Mouse (Mus musculus): ENCODE data around the gene Ccdc115.

Ccdc115 gene

DNA sequence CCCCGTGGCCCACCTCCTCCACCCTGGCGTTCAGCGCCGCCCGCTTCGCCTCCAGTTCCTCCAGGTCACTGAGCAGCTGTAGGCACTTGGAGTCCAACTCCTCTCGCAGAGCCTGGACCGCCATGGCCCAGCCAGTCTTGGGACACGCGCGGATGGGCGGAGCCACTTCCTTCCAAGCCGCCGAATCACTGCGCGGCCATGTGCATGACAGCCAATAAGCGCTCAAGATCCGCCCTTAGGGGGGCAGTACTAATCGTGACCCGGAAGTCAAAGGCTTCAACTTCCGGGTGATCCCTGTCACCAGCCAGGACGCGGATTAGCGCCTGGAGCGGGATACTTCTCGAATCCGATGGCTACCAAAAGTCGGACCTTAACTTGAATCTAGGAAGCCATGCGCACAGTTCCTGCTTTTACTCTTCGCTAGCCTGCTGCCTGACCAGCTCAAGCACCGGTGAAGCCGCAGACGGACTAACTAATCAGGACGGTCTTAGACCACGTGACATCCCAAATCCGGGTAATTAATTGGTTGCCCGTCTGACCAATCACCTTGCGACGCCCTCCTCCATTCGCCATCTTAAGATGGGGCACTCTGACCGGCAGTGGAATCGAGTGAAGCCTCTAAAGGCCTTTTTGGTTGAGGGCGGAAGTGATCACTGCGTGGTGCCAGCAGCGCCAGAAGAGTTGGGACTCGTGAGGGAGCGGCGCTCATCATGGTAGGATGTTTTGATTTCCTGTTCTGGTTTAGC lies at the start of gene Ccdc115, which contains the start of gene Imp4:
Gene Ccdc115 (minus strand): TSS at position 458 of the 746 bp plus-strand sequence.
Gene Imp4 (plus strand): TSS at position 637 of the 746 bp plus-strand sequence.
- in situ Hi-C loops (cut with MboI, MseI): loop anchor here (5.0 to 10.0 kb wide), 4 partner anchors 33 to 545 kb away; partner anchors contain the start of genes Fam168b (in 1 of the 2) and Plekhb2 (in 1 of the 2)

DNA sequence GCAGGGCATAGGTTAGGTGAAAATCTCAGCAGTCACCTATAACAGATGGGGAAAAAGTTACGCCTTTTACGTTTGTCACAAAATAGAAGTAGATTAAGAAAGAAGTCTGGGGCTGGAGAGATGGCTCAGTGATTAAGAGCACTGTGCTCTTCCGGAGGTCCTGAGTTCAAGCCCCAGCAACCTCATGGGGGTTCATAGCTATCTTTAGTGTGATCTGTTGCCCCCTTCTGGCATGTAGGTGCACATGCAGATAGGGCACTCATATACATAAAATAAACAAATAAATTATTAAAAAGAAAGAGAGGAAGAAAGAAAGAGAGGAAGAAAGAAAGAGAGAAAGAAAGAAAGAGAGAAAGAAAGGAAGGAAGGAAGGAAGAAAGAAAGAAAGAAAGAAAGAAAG lies 47.9 kb upstream of the Ccdc115 start:
- in situ Hi-C loops (cut with MboI, MseI): loop anchor here (5.0 kb wide), 2 partner anchors 55 to 265 kb away; no protein-coding TSS in a partner anchor

DNA sequence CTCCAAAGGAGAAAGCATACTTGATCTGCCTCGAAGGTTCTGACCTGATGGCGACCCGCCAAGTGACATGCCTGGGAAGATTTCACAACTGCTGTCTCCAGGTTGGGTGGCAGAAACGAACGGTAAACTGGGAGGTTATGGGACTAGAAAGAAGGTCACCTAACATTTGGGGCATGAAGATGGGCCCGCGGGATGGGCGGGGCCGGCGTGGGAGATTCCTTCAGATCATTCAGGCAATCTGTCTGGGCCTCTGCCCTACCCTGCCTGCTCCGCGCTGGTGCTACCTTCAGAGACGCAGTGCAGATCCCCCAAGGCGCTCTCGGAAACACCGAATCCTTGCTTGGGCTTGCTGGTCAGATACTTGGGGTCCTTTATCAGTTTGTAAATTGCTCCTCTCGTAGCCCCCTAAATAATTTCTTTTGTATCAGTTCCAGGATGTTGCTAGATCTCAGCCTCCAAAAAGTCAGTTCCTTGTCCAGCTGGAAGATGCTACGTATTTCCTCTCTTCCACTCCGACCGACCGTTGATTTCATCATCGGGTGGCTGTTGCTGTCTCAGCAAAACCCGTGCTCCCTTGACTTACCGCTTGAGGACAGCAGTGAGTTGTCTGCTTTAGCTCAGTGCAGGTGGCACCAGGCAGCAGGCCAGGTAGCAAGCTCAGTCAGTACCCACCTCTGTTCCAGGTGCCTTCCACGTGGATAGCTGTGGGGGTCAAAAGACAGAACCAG lies 46.2 kb upstream of the Ccdc115 start:
- in situ Hi-C loops (cut with MboI, MseI): loop anchor here (5.0 kb wide), 2 partner anchors 53 to 263 kb away; no protein-coding TSS in a partner anchor

DNA sequence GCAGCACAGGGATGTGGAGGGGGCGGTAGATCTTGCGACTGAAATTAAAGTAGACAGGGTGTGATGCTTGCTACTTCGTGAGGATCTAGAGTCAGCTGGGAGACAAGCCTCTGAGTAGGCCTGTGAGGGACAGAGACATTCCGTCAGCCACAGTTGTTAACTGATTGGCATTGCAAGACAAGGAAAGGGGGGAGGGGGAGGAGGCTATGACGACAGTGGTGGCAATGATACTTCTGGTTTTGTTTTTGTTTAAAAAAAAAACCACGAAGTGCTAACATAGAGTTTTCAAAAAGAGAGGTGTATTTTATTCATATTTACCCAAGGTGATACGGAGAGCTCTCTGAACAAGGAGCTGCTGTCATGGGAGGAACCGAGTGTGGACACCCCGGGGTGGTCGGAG lies 45.0 kb upstream of the Ccdc115 start:
- in situ Hi-C loops (cut with MboI, MseI): no loop called here

DNA sequence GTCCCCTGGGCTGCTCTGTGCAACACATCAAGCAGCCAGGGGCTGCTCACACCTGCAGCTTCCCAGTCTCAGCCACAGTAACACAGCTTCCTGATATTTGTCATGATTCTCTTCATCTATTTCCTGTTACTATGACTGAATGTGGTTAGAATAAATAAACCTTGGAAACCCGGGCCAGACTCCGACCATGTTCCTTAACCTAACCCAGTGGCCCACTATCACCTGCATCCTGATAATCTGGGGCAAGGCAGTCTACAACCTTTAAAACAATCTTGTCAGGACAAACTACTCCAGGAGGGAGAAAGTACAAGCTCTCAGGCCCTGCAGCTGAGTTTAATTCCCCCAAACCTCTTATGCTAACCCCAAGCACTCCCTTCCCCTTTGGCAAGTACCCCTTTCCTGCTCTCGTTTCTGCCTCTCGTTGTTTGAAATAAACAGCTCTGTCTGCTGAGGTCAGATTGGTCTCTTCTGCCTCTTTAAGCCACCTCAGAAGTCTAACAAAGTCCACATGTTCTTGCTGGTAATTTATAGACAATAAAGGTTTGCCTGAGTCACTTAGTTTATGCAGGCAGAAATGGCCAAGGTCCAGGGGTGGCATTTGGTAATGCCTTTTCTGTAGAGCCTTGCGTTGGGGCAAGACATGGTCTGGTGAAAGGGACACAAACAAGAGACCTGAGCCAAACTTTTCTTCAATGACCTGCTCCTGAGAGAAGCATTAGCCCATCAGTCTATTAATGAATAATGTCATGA lies 42.6 kb upstream of the Ccdc115 start:
- in situ Hi-C loops (cut with MboI, MseI): no loop called here

DNA sequence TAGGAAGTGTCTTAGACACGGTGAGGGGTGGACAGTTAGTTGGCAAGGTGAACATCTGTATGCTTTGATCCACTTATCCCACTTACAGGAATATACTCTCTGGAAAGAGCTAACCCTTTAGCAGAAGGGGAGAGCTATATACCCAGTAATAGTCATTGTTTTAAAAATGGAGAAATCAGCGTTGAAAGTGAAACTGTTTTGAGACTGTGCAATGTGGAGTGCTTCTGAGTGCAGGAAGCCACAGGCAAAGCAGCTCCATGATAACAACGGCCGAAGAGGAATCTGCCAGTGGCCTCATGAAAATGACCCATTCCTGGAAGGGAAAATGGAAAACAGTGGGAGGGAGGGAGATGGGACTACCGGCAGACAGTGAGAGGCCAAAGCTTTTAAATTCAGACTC lies 41.3 kb upstream of the Ccdc115 start:
- in situ Hi-C loops (cut with MboI, MseI): no loop called here

DNA sequence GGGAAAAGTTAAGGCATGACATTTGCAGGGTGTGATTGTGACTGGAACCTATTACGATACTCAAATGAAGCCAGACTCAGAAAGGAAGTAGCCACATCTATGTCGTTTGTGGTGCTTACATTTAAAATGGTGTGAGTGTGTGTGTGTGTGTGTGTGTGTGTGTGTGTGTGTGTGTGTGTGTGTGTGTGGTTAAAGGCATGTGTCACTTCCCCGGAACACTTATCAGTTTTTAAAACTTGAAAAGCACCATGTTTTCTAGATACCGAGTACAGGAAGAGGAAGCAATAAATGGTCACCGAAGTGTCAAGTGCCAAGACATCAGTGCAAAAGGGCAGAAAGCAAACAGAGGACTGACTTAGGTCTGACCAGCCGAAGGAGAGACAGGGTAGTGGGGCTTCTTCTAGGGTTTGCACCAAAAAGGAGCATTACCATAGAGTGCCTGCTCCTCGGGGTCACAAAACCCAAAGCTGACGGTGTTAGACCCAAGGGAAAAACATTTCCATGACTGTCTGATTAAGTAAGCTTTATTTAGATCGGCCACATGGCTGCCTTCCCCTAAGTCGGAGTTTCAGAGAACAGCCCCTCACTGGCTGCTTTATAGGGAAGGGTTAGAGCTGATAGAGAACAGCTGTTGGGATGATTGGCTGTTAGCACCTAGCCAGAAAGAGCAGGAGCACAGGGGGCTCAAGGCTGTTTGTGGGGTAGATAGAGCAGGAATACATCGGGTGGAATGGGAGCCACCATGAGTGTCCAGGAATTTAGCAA lies 39.6 kb upstream of the Ccdc115 start:
- in situ Hi-C loops (cut with MboI, MseI): loop anchor here in 1 of 2 experiments (10.0 kb wide), 1 partner anchor 474 kb away; no protein-coding TSS in a partner anchor

DNA sequence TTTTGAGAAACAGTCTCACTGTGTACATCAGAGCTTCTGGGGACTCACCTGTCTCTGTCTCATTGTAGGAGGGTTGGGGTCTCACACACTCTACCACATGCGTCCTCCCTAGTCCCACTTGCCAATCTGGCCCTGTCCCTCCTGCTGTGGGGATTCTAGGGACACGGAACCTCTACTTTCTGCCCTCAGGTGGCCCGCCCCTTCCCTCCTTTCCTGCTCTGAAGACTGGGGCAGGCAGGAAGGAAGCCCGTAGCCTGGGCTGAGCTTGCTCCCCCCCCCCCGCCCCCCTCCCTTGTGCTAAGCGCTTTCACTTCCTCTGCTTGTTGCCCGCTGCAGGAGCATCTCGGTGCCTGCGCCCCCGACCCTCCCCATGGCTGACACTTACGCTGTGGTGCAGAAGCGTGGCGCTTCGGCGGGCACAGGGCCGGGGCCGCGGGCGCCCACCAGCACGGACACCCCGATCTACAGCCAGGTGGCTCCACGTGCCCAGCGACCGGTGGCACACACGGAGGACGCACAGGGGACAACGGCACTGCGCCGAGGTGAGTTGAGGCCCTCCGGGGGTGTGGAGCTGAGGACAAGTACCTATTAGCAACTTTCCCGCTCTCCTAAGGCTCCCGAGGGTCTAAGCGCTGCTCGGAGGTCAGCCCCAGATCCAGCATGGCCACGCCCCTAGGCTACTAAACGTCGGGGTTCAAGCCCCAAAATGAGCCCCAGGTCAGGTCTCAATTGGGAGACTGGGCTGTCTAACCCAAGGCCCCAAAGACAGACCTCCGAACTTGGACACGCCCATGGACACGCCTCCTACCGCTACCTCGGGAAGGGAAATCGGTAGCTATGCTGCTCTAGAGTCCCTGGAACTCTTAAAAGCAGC lies 33.2 kb upstream of the Ccdc115 start:
- in situ Hi-C loops (cut with MboI, MseI): loop anchor here in 1 of 2 experiments (5.0 to 25.0 kb wide), 3 partner anchors 35 to 1590 kb away; partner anchors contain the start of genes Ccdc115, Hs6st1 and Imp4

DNA sequence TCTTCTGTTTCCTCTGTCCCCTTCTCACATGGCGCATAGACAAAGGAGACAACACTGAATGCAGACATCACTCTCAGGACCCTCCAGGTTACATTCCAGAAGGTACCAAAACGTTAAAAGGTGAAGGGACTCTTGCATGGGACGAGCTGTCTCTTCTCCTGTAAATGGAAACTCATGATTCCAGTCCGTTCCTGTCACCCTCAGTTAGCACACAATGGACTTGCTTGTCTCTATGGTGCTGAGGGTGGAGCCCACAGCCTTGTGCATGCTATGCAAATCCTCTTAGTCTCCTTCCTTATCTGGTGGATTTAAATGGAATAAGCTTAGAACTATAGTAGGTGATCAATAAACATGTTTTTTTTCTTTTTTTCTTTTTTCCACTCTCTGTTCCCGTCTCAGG lies 30.3 kb upstream of the Ccdc115 start:
- in situ Hi-C loops (cut with MboI, MseI): loop anchor here in 1 of 2 experiments (5.0 to 25.0 kb wide), 4 partner anchors 32 to 1592 kb away; partner anchors contain the start of genes Ccdc115, Hs6st1 and Imp4

DNA sequence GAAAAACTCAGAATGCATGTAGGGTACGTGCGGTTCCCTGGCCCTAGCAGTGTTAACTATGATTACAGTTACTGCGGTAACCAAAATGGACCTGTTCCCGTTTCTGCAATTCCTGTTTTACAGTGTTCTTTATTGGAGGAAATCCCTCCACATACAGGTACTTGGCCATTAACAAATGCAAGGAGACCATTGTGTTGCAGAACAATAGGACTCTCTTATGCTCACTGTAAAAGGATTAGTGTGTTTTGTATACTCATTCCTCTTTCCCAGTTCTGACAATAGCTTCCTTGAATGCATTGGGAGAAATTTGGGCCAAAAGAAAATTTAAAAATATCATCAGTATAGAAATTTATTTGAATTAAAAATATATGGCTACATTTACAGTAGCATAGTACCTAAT lies 29.0 kb upstream of the Ccdc115 start:
- in situ Hi-C loops (cut with MboI, MseI): loop anchor here in 1 of 2 experiments (10.0 to 25.0 kb wide), 2 partner anchors 386 to 1594 kb away; partner anchors contain the start of gene Hs6st1

DNA sequence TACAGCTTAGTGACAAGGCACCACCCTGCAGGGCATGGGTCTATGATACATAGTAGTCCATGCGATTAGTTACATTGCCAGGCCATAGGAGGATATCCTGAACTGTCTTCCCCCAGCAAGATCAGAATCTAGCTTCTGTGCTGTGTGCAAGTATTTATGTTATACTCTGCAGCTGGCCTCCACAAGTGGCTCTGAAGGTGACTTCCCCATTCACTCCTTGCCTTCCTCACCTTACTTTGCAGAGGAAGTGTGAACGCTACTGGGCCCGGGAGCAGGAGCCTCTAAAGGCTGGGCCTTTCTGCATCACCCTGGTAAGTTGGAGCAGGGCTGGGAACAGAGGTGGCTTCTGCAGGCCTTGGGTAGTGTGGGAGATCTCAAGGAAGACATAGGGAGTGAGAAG lies 28.6 kb upstream of the Ccdc115 start:
- in situ Hi-C loops (cut with MboI, MseI): loop anchor here in 1 of 2 experiments (10.0 to 25.0 kb wide), 2 partner anchors 387 to 1594 kb away; partner anchors contain the start of gene Hs6st1

DNA sequence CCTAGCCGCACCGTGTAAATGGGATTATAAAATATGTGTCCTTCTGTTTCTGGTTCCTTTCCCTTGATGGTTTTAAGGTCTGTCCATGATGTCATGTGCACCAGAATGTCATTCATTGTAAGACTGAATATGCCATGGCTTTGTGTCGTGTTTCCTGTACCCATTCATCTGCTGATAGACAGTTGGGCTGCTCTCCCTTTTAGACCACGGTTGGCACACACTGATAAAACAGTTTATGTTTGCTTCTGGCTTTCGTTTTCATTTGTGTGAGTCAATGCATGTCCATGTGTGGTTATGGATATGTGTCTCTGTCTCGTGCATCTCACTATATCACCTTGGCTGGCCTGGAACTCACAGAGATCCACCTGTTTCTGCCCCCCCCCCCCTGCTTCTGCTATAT lies 26.0 kb upstream of the Ccdc115 start:
- in situ Hi-C loops (cut with MboI, MseI): loop anchor here in 1 of 2 experiments (10.0 to 25.0 kb wide), 2 partner anchors 389 to 1597 kb away; partner anchors contain the start of gene Hs6st1

DNA sequence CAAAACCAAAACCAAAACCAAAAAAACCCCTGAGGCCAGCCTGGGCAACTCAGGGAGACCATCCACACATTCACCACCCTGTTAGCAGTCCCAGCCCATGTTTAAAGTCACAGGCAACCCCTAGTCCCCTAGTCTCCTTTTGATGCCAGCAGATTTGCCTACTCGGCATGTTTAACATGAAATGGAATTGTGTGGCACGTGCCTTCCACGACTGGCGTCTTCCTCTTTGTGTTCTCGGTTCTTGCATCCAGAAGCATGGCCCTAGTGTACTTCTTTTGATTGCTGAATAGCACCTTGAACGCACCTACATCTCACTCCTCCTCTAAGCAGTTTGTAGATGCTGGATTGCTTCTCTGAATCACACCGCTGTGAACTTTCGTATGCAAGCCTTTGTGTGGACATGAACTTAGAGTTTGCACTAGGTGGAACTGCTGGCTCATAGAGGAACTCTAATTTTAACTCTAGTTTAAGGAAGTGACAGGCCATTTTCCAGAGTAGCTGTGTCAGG lies 24.9 kb upstream of the Ccdc115 start:
- in situ Hi-C loops (cut with MboI, MseI): loop anchor here in 1 of 2 experiments (10.0 to 25.0 kb wide), 2 partner anchors 390 to 1598 kb away; partner anchors contain the start of gene Hs6st1

DNA sequence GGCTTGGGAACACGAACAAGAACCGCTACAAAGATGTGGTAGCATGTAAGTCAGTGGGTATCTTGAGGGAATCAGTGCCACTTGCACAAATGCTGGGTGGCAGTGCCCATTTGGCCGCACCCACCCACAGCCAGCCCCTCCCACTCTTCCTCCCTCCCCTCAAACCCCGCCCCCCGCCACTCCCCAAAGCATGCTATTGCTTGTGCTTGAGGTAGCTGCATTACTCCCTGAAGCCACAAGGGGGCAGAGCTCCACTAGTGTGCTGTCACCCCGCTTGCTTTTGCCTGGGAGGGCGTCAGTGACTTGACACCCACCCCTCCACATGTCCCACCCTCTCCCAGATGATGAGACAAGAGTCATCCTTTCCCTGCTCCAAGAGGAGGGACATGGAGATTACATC lies 23.3 kb upstream of the Ccdc115 start:
- in situ Hi-C loops (cut with MboI, MseI): loop anchor here in 1 of 2 experiments (10.0 to 25.0 kb wide), 2 partner anchors 392 to 1600 kb away; partner anchors contain the start of gene Hs6st1

DNA sequence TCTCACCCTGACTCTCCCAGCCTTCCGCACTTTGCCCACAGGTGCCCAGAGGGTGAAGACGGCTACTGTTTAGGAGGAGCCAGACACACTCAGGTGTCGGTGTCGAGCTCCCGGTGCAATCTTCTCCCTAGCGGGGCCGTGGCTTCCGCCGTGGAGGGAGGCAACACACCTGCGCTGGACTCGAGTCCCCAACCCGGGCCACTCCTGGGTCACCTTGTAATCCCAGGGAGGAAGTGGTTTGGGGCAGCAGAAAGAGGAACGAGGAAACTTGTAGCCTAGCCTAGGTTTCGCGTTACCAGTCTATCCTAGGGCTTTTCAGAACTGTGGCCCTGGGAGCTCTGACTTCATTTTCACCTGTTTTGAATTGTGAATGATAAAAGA lies 20.6 kb upstream of the Ccdc115 start:
- in situ Hi-C loops (cut with MboI, MseI): loop anchor here in 1 of 2 experiments (10.0 to 25.0 kb wide), 2 partner anchors 395 to 1602 kb away; partner anchors contain the start of gene Hs6st1

DNA sequence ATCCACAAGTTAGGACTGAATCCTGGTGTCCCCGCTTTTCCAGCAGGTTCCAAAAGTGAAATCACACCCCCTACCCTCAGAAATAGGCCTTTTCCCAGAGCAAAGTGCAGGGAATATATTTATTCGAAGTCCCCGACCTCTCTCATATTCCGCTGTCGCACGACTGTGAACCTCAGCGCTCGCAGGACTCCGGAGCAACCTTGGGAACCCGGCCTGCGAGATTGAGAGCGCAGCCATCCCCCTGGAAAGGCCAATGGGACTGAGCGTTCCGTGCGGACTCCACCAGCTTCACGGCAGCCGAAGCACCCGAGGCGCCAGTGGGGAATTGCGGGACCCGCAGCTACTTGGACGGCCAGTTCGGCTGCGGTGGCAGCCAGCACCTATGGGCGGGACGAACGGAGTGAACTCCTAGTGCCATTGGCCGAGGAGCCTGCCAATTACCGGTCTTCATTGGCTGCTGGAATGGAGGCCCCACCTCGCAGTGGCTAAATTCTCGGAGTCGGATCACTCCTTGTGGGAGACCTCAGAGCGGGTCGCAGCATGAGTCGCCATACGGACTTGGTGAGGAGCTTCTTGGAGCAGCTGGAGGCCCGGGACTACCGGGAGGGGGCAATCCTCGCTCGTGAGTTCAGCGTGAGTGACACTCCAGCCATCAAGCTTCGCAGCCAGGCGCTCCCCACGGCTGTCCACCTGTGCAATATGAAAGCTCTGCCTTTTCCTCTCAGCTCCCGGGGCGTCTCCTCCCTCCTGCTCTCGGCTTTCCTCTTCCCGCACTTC lies 20.0 kb upstream of the Ccdc115 start, which contains the start of gene Ptpn18:
Gene Ptpn18 (plus strand): TSS at position 479 of the 777 bp plus-strand sequence.
- in situ Hi-C loops (cut with MboI, MseI): loop anchor here in 1 of 2 experiments (10.0 to 25.0 kb wide), 2 partner anchors 395 to 1603 kb away; partner anchors contain the start of gene Hs6st1

DNA sequence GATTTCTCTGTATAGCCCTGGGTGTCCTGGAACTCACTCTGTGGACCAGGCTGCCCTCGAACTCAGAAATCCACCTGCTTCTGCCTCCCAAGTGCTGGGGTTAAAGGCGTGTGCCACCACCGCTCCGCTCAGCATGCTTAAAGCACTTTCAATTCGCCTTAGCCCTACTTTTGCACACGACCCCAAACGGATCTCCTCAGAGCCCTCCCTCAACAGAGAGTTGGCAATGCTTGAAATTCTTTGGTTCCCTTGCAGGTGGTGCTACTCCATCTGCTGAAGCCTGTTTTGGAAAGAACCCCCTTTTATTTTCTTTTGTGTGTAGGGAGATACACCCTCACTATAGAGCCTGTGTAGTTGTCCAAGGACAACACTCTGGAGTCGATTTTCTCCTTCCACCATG lies 19.0 kb upstream of the Ccdc115 start:
- in situ Hi-C loops (cut with MboI, MseI): loop anchor here in 1 of 2 experiments (25.0 kb wide), 1 partner anchor 1604 kb away; the partner anchor contains the start of gene Hs6st1

DNA sequence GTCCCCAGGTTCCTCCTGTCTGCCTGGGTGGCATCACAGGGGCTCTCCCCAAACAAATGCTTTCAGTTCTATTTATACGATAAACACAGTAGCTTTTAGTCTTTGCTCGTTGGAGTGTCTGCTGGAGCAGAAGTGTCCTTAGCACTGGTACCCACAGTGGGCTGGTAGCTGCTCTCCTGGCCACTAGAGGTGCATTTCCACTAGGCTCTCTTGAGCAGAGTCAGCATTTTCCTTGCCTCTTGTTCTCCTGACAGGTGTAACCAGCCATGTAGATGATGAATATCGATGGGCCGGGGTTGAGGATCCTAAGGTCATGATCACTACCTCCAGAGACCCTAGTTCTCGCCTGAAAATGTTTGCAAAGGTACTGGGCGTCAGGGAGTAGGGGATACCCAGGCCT lies 3.7 kb upstream of the Ccdc115 start:
- in situ Hi-C loops (cut with MboI, MseI): no loop called here
